Mouse (Mus musculus) cerebellum, adult 2 months (tissue): Measurements from ENCODE around the gene Vmn2r52. TPM values are rescaled to one million over a fixed set of nuclear protein-coding genes. Genes with fewer than 3 reads are reported as not detected.
"Not testable (repeated sequence)": the region's sequence is repeated elsewhere in the genome, so short reads cannot be mapped to it uniquely, and the experiment has no call there.

Experiments used
- DNase-seq, 2 experiments: peaks; one replicate each; pipeline ENCODE4 v3.0.0; 2021
- H3K27ac ChIP-seq: fragments of 200-500 bp; 2 replicates; pipeline ENCODE4 v1.5.1; 2012; ENCODE audit warnings: low read length, control low read depth, inconsistent platforms; ENCODE audit not compliant: insufficient read depth
- H3K27me3 ChIP-seq: fragments of 200-500 bp; 2 replicates; pipeline ENCODE4 v1.6.1; 2012; ENCODE audit warnings: inconsistent platforms, mild to moderate bottlenecking, low read length, moderate library complexity; ENCODE audit not compliant: control insufficient read depth, insufficient read depth
- H3K4me1 ChIP-seq: fragments of 200-500 bp; 2 replicates; pipeline ENCODE4 v1.6.1; 2011; ENCODE audit warnings: low read length; ENCODE audit not compliant: control insufficient read depth, insufficient read depth
- H3K4me3 ChIP-seq: fragments of 200-500 bp; replicated peaks from 2 replicates; pipeline ENCODE3; 2011; ENCODE audit warnings: mild to moderate bottlenecking, low read depth, low read length, control low read depth; ENCODE audit not compliant: insufficient read depth
- CTCF ChIP-seq: fragments of 200-500 bp; IDR thresholded peaks from 2 replicates; pipeline ENCODE4 v1.5.1; 2011; ENCODE audit warnings: low read depth, mild to moderate bottlenecking, control low read depth, low read length, moderate library complexity, borderline replicate concordance; ENCODE audit not compliant: insufficient read depth
- POLR2A ChIP-seq: fragments of 200-500 bp; IDR thresholded peaks from 2 replicates; pipeline ENCODE4 v1.6.1; 2011; ENCODE audit warnings: low read length, control low read depth, borderline replicate concordance; ENCODE audit not compliant: insufficient read depth
- WGBS: fragments of 180-500 bp; shearing (Covaris S2); methylation state at CpG from one replicate; pipeline ENCODE4 v1.1.7; 2018; 5-methylcytosine and 5-hydroxymethylcytosine counted together
- polyA plus RNA-seq: library from polyadenylated mRNA; depleted of rRNA; stranded (reverse); fragments of >200 nt; gene quantifications from 2 replicates; pipeline ENCODE4 v1.2.3, GENCODE M21; 2012; rRNA removed

The Vmn2r52 gene
- polyA plus RNA-seq = not detected in 2 replicates

GRCm38 (mm10) chr7:10176473-10176872 lies at the start of gene Vmn2r52:
TSS of gene Vmn2r52 (minus strand) at chr7:10176573.
- no peak within 1 kb of the TSS for H3K4me3 ChIP-seq
- DNase-seq = no peak
- WGBS = 79% methylated on average over 1 of the region's 1 CpGs

GRCm38 (mm10) chr7:10105641-10106040 lies 70.7 kb downstream of the Vmn2r52 start, which contains the start of gene Vmn2r51:
TSS of gene Vmn2r51 (minus strand) at chr7:10105741.
- not testable (repeated sequence) for H3K4me3 ChIP-seq, H3K4me1 ChIP-seq, H3K27ac ChIP-seq, H3K27me3 ChIP-seq, DNase-seq
- 33% methylated on average over 1 of the region's 1 CpGs for WGBS

More at GRCm38 (mm10) chr7:10176473-10176872, at the start of gene Vmn2r52:
- no peak within 1 kb of the TSS for H3K27ac ChIP-seq
- H3K4me1 ChIP-seq = no peaks in the 10 kb centered on the region
- H3K27me3 ChIP-seq = no peaks in the 10 kb centered on the region
- TF ChIP-seq POLR2A (no peak), CTCF (no peak)

Other genes starting within 250 kb of the Vmn2r52 start
- gene Vmn2r48, start 223.0 kb downstream of the Vmn2r52 start, polyA plus RNA-seq = not detected in 2 replicates
- gene Vmn2r49, start 184.3 kb downstream of the Vmn2r52 start, polyA plus RNA-seq = not detected in 2 replicates
- not detected in 2 replicates for gene Vmn2r50, start 123.3 kb downstream of the Vmn2r52 start, polyA plus RNA-seq
- not detected in 2 replicates for gene Vmn2r51, start 70.8 kb downstream of the Vmn2r52 start, polyA plus RNA-seq
- not detected in 2 replicates for gene Vmn1r66, start 101.4 kb upstream of the Vmn2r52 start, polyA plus RNA-seq